Mouse (Mus musculus) CH12.LX (cell line): ENCODE measurements around the gene Micall2. TPM values are rescaled to one million over a fixed set of nuclear protein-coding genes. Genes with fewer than 3 reads are reported as not detected.

Experiments
- DNase-seq: peaks from one replicate; pipeline ENCODE4 v3.0.0-alpha.2; 2013; ENCODE audit errors: extremely low read depth
- H3K27ac ChIP-seq: 2 replicates; pipeline ENCODE4 v1.5.1; 2012; ENCODE audit warnings: low read depth, mild to moderate bottlenecking, control low read depth, moderate library complexity; ENCODE audit not compliant: insufficient read depth
- H3K27me3 ChIP-seq: replicated peaks from 2 replicates; pipeline ENCODE3; 2012; ENCODE audit warnings: inconsistent platforms
- H3K36me3 ChIP-seq, 2 experiments: replicated peaks in 1 of 2; 2 replicates each; pipeline versions ENCODE3 to v1.6.1; 2012; ENCODE audit warnings: inconsistent platforms in 1 of 2, low read length in 1 of 2, mild to moderate bottlenecking in 1 of 2, mixed read lengths in 1 of 2, moderate library complexity in 1 of 2; ENCODE audit not compliant: control insufficient read depth in 1 of 2, insufficient read depth in 1 of 2
- H3K4me1 ChIP-seq, 2 experiments: 2 replicates each; pipeline ENCODE4 v1.6.1; 2012; ENCODE audit warnings: inconsistent platforms in 1 of 2, moderate library complexity in 1 of 2; ENCODE audit not compliant: insufficient read depth in 2 of 2, control insufficient read depth in 1 of 2
- H3K4me2 ChIP-seq: 2 replicates; pipeline ENCODE4 v1.6.1; 2012; ENCODE audit warnings: low read depth, mild to moderate bottlenecking, control low read depth; ENCODE audit not compliant: poor library complexity, insufficient read depth, severe bottlenecking
- H3K4me3 ChIP-seq, 3 experiments: fragments of 150-350 bp in 1 of 3; sonication (generic) in 1 of 3; replicated peaks in 1 of 3; 2 replicates each; pipeline versions ENCODE3 to v1.5.1; 2011 to 2012; ENCODE audit warnings: low read depth in 2 of 3, low read length in 2 of 3, mild to moderate bottlenecking in 2 of 3, moderate library complexity in 2 of 3, control low read depth in 1 of 3, improper control_type of control experiment in 1 of 3, inconsistent platforms in 1 of 3, mixed read lengths in 1 of 3; ENCODE audit not compliant: poor library complexity in 1 of 3
- H3K79me2 ChIP-seq: replicated peaks from 2 replicates; pipeline ENCODE4 v1.6.1; 2012; ENCODE audit warnings: mild to moderate bottlenecking, moderate library complexity; ENCODE audit not compliant: control insufficient read depth, poor library complexity, insufficient read depth, severe bottlenecking; ENCODE audit errors: extremely low read depth
- H3K9ac ChIP-seq: 2 replicates; pipeline ENCODE4 v1.6.1; 2012; ENCODE audit warnings: low read depth, mild to moderate bottlenecking, control low read depth, moderate library complexity; ENCODE audit not compliant: insufficient read depth
- H3K9me3 ChIP-seq: replicated peaks from 2 replicates; pipeline ENCODE3; 2012; ENCODE audit warnings: low read length, inconsistent platforms, mixed read lengths
- BHLHE40 ChIP-seq: IDR thresholded peaks from 2 replicates; pipeline ENCODE4 v1.6.1; 2011; ENCODE audit warnings: mild to moderate bottlenecking, low read depth, low read length, improper control_type of control experiment
- CHD1 ChIP-seq: IDR thresholded peaks from 2 replicates; pipeline ENCODE4 v1.6.1; 2012; ENCODE audit warnings: low read depth, low read length, improper control_type of control experiment, inconsistent platforms
- CHD2 ChIP-seq: IDR thresholded peaks from 2 replicates; pipeline ENCODE4 v1.6.1; 2011; ENCODE audit warnings: low read length, improper control_type of control experiment
- CTCF ChIP-seq, 2 experiments: IDR thresholded peaks in 1 of 2; conservative IDR thresholded peaks in 1 of 2; 2 replicates each; pipeline ENCODE4 v1.5.1; 2011 to 2012; ENCODE audit warnings: low read depth in 2 of 2, low read length in 2 of 2, improper control_type of control experiment in 1 of 2, inconsistent platforms in 1 of 2, mild to moderate bottlenecking in 1 of 2, moderate library complexity in 1 of 2
- E2F4 ChIP-seq: IDR thresholded peaks from 2 replicates; pipeline ENCODE4 v1.6.1; 2011; ENCODE audit warnings: low read depth, low read length, improper control_type of control experiment; ENCODE audit not compliant: insufficient replicate concordance
- ELF1 ChIP-seq: IDR thresholded peaks from 2 replicates; pipeline ENCODE4 v1.6.1; 2014; ENCODE audit warnings: low read depth, mild to moderate bottlenecking, inconsistent platforms, low read length, improper control_type of control experiment
- ETS1 ChIP-seq: conservative IDR thresholded peaks from 2 replicates; pipeline ENCODE4 v1.6.1; 2012; ENCODE audit warnings: low read depth, mild to moderate bottlenecking, inconsistent platforms, low read length, improper control_type of control experiment, moderate library complexity
- GABPA ChIP-seq: IDR thresholded peaks from 2 replicates; pipeline ENCODE4 v1.6.1; 2012; ENCODE audit warnings: low read depth, low read length, improper control_type of control experiment, inconsistent platforms; ENCODE audit not compliant: insufficient replicate concordance
- HCFC1 ChIP-seq: IDR thresholded peaks from 2 replicates; pipeline ENCODE4 v1.6.1; 2012; ENCODE audit warnings: low read depth, mild to moderate bottlenecking, inconsistent platforms, low read length, improper control_type of control experiment
- KAT2A ChIP-seq: IDR thresholded peaks from 2 replicates; pipeline ENCODE4 v1.6.1; 2012; ENCODE audit warnings: low read length, improper control_type of control experiment, inconsistent platforms; ENCODE audit not compliant: insufficient replicate concordance
- MAFK ChIP-seq: IDR thresholded peaks from 2 replicates; pipeline ENCODE4 v1.6.1; 2011; ENCODE audit warnings: low read length, improper control_type of control experiment; ENCODE audit not compliant: insufficient replicate concordance
- MAX ChIP-seq: IDR thresholded peaks from 2 replicates; pipeline ENCODE4 v1.6.1; 2011; ENCODE audit warnings: low read length, improper control_type of control experiment
- MAZ ChIP-seq: IDR thresholded peaks from 2 replicates; pipeline ENCODE4 v1.6.1; 2012; ENCODE audit warnings: low read depth, mild to moderate bottlenecking, inconsistent platforms, low read length, improper control_type of control experiment, moderate library complexity
- MEF2A ChIP-seq: IDR thresholded peaks from 2 replicates; pipeline ENCODE4 v1.6.1; 2014; ENCODE audit warnings: low read depth, mild to moderate bottlenecking, inconsistent platforms, low read length, improper control_type of control experiment, borderline replicate concordance
- MYC ChIP-seq: IDR thresholded peaks from 2 replicates; pipeline ENCODE4 v1.6.1; 2011; ENCODE audit warnings: low read depth, mild to moderate bottlenecking, improper control_type of control experiment, low read length
- NRF1 ChIP-seq: IDR thresholded peaks from 2 replicates; pipeline ENCODE4 v1.6.1; 2014; ENCODE audit warnings: low read depth, mild to moderate bottlenecking, inconsistent platforms, low read length, improper control_type of control experiment, moderate library complexity
- PAX5 ChIP-seq: IDR thresholded peaks from 2 replicates; pipeline ENCODE4 v1.6.1; 2012; ENCODE audit warnings: low read length, inconsistent platforms, mixed read lengths
- POLR2A ChIP-seq: IDR thresholded peaks from 2 replicates; pipeline ENCODE4 v1.6.1; 2011; ENCODE audit warnings: low read depth, mild to moderate bottlenecking, improper control_type of control experiment, low read length
- POLR2AphosphoS2 ChIP-seq: IDR thresholded peaks from 2 replicates; pipeline ENCODE4 v1.6.1; 2011; ENCODE audit warnings: low read depth, low read length, improper control_type of control experiment
- RAD21 ChIP-seq: IDR thresholded peaks from 2 replicates; pipeline ENCODE4 v1.6.1; 2011; ENCODE audit warnings: low read depth, mild to moderate bottlenecking, low read length, improper control_type of control experiment, moderate library complexity
- SIN3A ChIP-seq: IDR thresholded peaks from 2 replicates; pipeline ENCODE4 v1.6.1; 2012; ENCODE audit warnings: low read length, improper control_type of control experiment, inconsistent platforms
- SMC3 ChIP-seq: IDR thresholded peaks from 2 replicates; pipeline ENCODE4 v1.6.1; 2011; ENCODE audit warnings: low read depth, low read length, improper control_type of control experiment
- TBP ChIP-seq: conservative IDR thresholded peaks from 2 replicates; pipeline ENCODE4 v1.6.1; 2011; ENCODE audit warnings: low read depth, low read length, improper control_type of control experiment
- TCF12 ChIP-seq: IDR thresholded peaks from 2 replicates; pipeline ENCODE4 v1.6.1; 2014; ENCODE audit warnings: low read depth, mild to moderate bottlenecking, inconsistent platforms, low read length, improper control_type of control experiment
- UBTF ChIP-seq: IDR thresholded peaks from 2 replicates; pipeline ENCODE4 v1.6.1; 2012; ENCODE audit warnings: low read depth, mild to moderate bottlenecking, inconsistent platforms, low read length, improper control_type of control experiment, moderate library complexity
- USF1 ChIP-seq: IDR thresholded peaks from 2 replicates; pipeline ENCODE4 v1.6.1; 2014; ENCODE audit warnings: low read depth, mild to moderate bottlenecking, inconsistent platforms, low read length, improper control_type of control experiment
- USF2 ChIP-seq: conservative IDR thresholded peaks from 2 replicates; pipeline ENCODE4 v1.6.1; 2011; ENCODE audit warnings: low read depth, low read length, improper control_type of control experiment
- ZC3H11A ChIP-seq: IDR thresholded peaks from 2 replicates; pipeline ENCODE4 v1.6.1; 2012; ENCODE audit warnings: low read depth, mild to moderate bottlenecking, inconsistent platforms, low read length, improper control_type of control experiment
- ZKSCAN1 ChIP-seq: IDR thresholded peaks from 2 replicates; pipeline ENCODE4 v1.6.1; 2012; ENCODE audit warnings: low read depth, inconsistent platforms, low read length, improper control_type of control experiment, borderline replicate concordance
- ZMIZ1 ChIP-seq: IDR thresholded peaks from 2 replicates; pipeline ENCODE4 v1.6.1; 2012; ENCODE audit warnings: low read depth, mild to moderate bottlenecking, inconsistent platforms, low read length, improper control_type of control experiment
- ZNF384 ChIP-seq: IDR thresholded peaks from 2 replicates; pipeline ENCODE4 v1.6.1; 2012; ENCODE audit warnings: low read depth, low read length, improper control_type of control experiment, inconsistent platforms
- dilution Hi-C: fragments of 300-500 bp; cut with MboI; formaldehyde crosslinking; loops from 2 replicates; pipeline ENCODE4 v1.14.3; 2020; ENCODE audit warnings: low sequenced_read_pairs; ENCODE audit not compliant: extremely low pct_unique_long_range_greater_than_20kb, extremely low pct_ligation_motif_present
- in situ Hi-C: fragments of 300-500 bp; cut with MboI; formaldehyde crosslinking; loops from 3 replicates; pipeline ENCODE4 v1.14.3; 2019; ENCODE audit warnings: low sequenced_read_pairs, low pct_ligation_motif_present, low pct_unique_long_range_greater_than_20kb, mixed read lengths
- polyA plus RNA-seq: library from polyadenylated mRNA; unstranded; fragments of >175 nt; gene quantifications from 2 replicates; pipeline ENCODE4 v1.2.1, GENCODE M21; 2012; ENCODE audit warnings: low read depth; ENCODE audit not compliant: insufficient read length
- total RNA-seq, 2 experiments: library from RNA; depleted of rRNA; stranded (reverse); fragments of 300-350 nt in 1 of 2; fragments of >200 nt in 1 of 2; gene quantifications; 2 replicates each; pipeline ENCODE4 v1.2.3; 2012 to 2014

Gene Micall2
- total and polyA plus RNA-seq, 3 experiments, result 1.3 to 3.0 (median 1.7) TPM

DNA sequence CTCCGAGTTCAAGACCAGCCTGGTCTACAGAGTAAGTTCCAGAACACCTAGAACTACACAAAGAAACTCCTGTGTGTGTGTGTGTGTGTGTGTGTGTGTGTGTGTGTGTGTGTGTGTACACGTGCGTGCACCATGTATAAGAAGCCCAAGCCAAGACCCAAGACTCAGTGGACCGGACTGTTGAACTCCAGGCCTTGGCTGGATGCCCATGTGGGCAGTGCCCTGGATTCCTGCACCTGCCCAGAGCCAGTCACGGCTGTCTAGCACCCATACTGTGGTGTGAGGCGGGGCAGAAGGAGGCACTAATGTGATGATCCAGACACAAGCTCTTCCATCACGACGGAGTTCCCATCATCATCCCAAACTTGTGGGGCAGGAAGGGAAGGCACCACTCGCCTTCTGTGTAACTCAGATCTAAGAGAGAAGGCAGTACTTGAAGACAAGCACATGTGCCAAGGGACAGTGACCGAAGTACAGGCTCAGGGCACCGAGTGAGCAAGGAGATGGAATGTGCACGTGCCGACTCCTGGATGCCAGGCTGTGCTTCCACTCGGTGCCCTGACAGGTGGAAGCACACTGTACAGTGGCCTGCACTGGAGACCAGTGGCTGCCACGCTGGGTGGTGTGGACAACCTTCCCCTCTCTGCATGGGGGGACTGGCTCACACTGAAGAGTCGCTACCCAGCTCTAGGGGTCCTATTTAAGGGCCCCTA is 13.4 kb upstream of the Micall2 start:
- no peak overlapping the region for H3K4me2 ChIP-seq
- no peak overlapping the region for H3K4me3 ChIP-seq

DNA sequence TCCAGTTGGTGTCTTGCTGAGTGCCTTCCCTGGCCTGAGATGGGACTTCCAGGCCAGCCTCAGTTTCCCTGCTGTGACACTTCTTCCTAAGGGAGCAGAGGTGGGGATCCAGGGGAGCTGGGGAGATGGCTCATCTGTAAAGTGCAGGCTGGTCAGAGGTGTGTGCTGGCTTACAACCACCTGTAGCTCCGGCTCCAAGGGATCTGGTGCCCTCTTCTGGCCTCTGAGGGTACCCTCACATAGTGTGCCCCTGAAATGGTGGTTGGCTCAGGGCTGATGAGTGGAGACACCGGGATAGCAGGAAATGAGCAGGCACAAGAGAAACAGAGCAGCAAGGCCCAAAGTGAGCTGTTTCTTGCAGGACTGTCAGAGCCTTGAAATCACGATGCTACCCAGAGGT is 9.6 kb upstream of the Micall2 start:
- peak; percentile 77 for DNase-seq
- H3K4me1 ChIP-seq, result peaks cover 0 to 14% of the 10 kb centered on the region in 2 experiments; a peak in 3 of 4 replicates
- dilution Hi-C loops, result no loop called here
- no peaks in the 10 kb centered on the region for H3K9me3 ChIP-seq
- peaks cover 13 to 22% of the 10 kb centered on the region in 2 experiments for H3K36me3 ChIP-seq
- H3K4me3 ChIP-seq, result no peak overlapping the region
- in situ Hi-C loops, result loop anchor here (5.0 kb wide), 1 partner anchor 33 kb away; no protein-coding TSS in a partner anchor
- H3K27ac ChIP-seq, result no peak overlapping the region
- H3K27me3 ChIP-seq, result no peaks in the 10 kb centered on the region
- no peaks in the 10 kb centered on the region for H3K79me2 ChIP-seq
- no peak overlapping the region for H3K4me2 ChIP-seq
- no peak overlapping the region for H3K9ac ChIP-seq
- TF ChIP-seq NRF1 (0 out of 2 replicates have a peak, but pooled peaks have one; percentile 24), RAD21 (peak; percentile 93), ZC3H11A (peak; percentile 81), GABPA (no peak), TBP (no peak), ETS1 (no peak), UBTF (no peak), PAX5 (no peak), CHD1 (no peak), MYC (peak; percentile 37; the same call in 1 of the 2 replicates), MAFK (no peak), POLR2A (no peak), ELF1 (no peak), MEF2A (0 out of 2 replicates have a peak, but pooled peaks have one; percentile 18), ZMIZ1 (no peak), MAX (no peak), CHD2 (no peak), ZKSCAN1 (no peak), KAT2A (no peak), SMC3 (peak; percentile 94), E2F4 (no peak), USF1 (no peak), HCFC1 (no peak), USF2 (no peak)

More for the DNA sequence above, 13.4 kb upstream of the Micall2 start:
- dilution Hi-C loops, result no loop called here
- no peak for DNase-seq
- no peaks in the 10 kb centered on the region for H3K27me3 ChIP-seq
- TF ChIP-seq TBP (no peak), BHLHE40 (no peak), USF1 (no peak), POLR2AphosphoS2 (no peak), USF2 (no peak), CHD1 (no peak), ELF1 (no peak), CTCF (conservative IDR thresholded peaks at IDR 0.05 in 1 of 2, IDR thresholded peaks at IDR 0.05 in 1 of 2; ENCODE audit: low read depth in 2 of 2, low read length in 2 of 2) (no peak), POLR2A (no peak), MAFK (no peak), MAX (no peak), KAT2A (no peak), E2F4 (no peak), ZNF384 (no peak), RAD21 (no peak), TCF12 (no peak), ZC3H11A (no peak), UBTF (no peak), SIN3A (no peak), MAZ (no peak)
- TF ChIP-seq, all 38 proteins: peak for 0
- Histone ChIP-seq H3K4me1 (peaks cover 0 to 9% of the 10 kb centered on the region in 2 experiments; a peak in 3 of 4 replicates), H3K9ac (no peak overlapping the region), H3K79me2 (no peaks in the 10 kb centered on the region), H3K36me3 (peaks cover 50 to 60% of the 10 kb centered on the region in 2 experiments), H3K27ac (no peak overlapping the region), H3K9me3 (no peaks in the 10 kb centered on the region)
- in situ Hi-C loops, result loop anchor here (5.0 kb wide), 1 partner anchor 37 kb away; no protein-coding TSS in a partner anchor
